Mouse (Mus musculus) thymus, adult 2 months (tissue): ENCODE data around the gene Tenm4.

Experiments
- CTCF ChIP-seq: fragments of 200-500 bp; IDR thresholded peaks from 2 replicates; pipeline ENCODE4 v1.5.1; 2012; ENCODE audit warnings: mild to moderate bottlenecking, control low read depth, low read length, moderate library complexity, borderline replicate concordance; ENCODE audit not compliant: control insufficient read depth, poor library complexity, insufficient read depth; ENCODE audit errors: extremely low read depth
- POLR2A ChIP-seq: fragments of 200-500 bp; IDR thresholded peaks from 2 replicates; pipeline ENCODE4 v1.6.1; 2012; ENCODE audit warnings: mild to moderate bottlenecking, low read length, control low read depth, moderate library complexity; ENCODE audit not compliant: control insufficient read depth, poor library complexity, insufficient read depth; ENCODE audit errors: extremely low read depth

GRCm38 (mm10) chr7:96806561-96806960, 635.5 kb downstream of the Tenm4 start:
- TF ChIP-seq CTCF (no peak), POLR2A (no peak)
